Mouse (Mus musculus) forebrain, embryonic 14.5 days (tissue): ENCODE data around the gene Sigirr. TPM values are rescaled to one million over a fixed set of nuclear protein-coding genes. Genes with fewer than 3 reads are reported as not detected.
A peak's percentile ranks its signal among the peaks of the same experiment; 100 is the strongest.

Experiments used
- ATAC-seq: fragments of 200-750 bp; cut with Nextera tagmentation; 2 replicates; pipeline ENCODE4 v1.8.0; 2017; ENCODE audit warnings: mild to moderate bottlenecking, moderate library complexity
- DNase-seq: peaks from one replicate; pipeline ENCODE4 v3.0.0-alpha.2; 2015; ENCODE audit warnings: low spot score
- H3K27ac ChIP-seq: fragments of 300-500 bp; sonication (generic); 2 replicates; pipeline ENCODE4 v1.5.1; 2014; ENCODE audit warnings: low read depth, mild to moderate bottlenecking, control low read depth, low read length, moderate library complexity
- H3K27me3 ChIP-seq: fragments of 300-500 bp; sonication (generic); replicated peaks from 2 replicates; pipeline ENCODE4 v1.6.1; 2014; ENCODE audit warnings: low read length, control low read depth, mixed read lengths; ENCODE audit not compliant: control insufficient read depth, insufficient read depth
- H3K36me3 ChIP-seq: fragments of 300-500 bp; sonication (generic); 2 replicates; pipeline ENCODE4 v1.6.1; 2014; ENCODE audit warnings: low read length, control low read depth; ENCODE audit not compliant: control insufficient read depth, insufficient read depth
- H3K4me1 ChIP-seq: fragments of 300-500 bp; sonication (generic); 2 replicates; pipeline ENCODE4 v1.6.1; 2014; ENCODE audit warnings: antibody characterized with exemption, low read length, control low read depth; ENCODE audit not compliant: control insufficient read depth, insufficient read depth
- H3K4me2 ChIP-seq: fragments of 300-500 bp; sonication (generic); 2 replicates; pipeline ENCODE4 v1.6.1; 2014; ENCODE audit warnings: mild to moderate bottlenecking, control low read depth, low read length
- H3K4me3 ChIP-seq: fragments of 300-500 bp; sonication (generic); 2 replicates; pipeline ENCODE4 v1.5.1; 2014; ENCODE audit warnings: low read depth, low read length, control low read depth
- H3K9ac ChIP-seq: fragments of 300-500 bp; sonication (generic); 2 replicates; pipeline ENCODE4 v1.6.1; 2014; ENCODE audit warnings: mild to moderate bottlenecking, low read length, control low read depth, moderate library complexity
- H3K9me3 ChIP-seq: fragments of 300-500 bp; sonication (generic); replicated peaks from 2 replicates; pipeline ENCODE4 v1.6.1; 2016; ENCODE audit warnings: low read length, control low read depth, mixed read lengths; ENCODE audit not compliant: control insufficient read depth
- WGBS: fragments of 180-500 bp; shearing (Covaris S2); extraction: QIAGEN DNeasy Blood & Tissue Kit; methylation state at CpG from one replicate; pipeline ENCODE4 v1.1.7; 2014; 5-methylcytosine and 5-hydroxymethylcytosine counted together
- polyA plus RNA-seq: library from polyadenylated mRNA; unstranded; fragments of >200 nt; fragmentation: Nextera tagmentation; extraction: Ambion mirVana; gene quantifications from 2 replicates; pipeline ENCODE4 v1.2.1, GENCODE M21; 2014

Gene Sigirr
- polyA plus RNA-seq, 1 experiment from 2014 or later = 2.5 TPM

DNA sequence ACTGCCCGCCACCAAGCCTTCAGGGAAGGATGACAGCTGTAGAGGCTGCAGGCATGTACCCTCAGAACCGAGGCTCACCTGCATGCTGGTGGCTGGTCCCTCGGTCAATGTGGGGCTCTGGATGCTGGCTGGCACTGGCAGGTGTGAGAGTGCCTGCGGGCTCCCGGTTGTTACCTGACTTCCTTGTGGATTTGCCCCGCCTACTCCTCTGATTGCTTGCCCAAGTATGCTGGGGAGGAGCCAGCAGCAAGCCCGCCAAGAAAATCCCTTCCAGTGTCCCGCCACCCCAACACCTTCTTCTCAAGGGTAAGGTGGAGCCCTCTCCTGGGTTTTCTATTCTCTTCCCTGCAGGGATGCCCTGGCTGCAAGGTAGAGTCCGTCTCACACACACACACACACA is 17.3 kb upstream of the Sigirr start, which contains the start of gene Ano9:
Gene Ano9, minus strand, starts transcription at position 171 of the 400 bp plus-strand sequence.
- DNase-seq = no peak
- H3K4me2 ChIP-seq = no peak within 1 kb of the TSS
- H3K9me3 ChIP-seq = no peaks in the 10 kb centered on the region
- no peaks in the 10 kb centered on the region for H3K4me1 ChIP-seq
- no peak within 1 kb of the TSS for H3K4me3 ChIP-seq
- H3K36me3 ChIP-seq = no peaks in the 10 kb centered on the region
- 16% methylated on average over 9 of the region's 9 CpGs for WGBS
- H3K27me3 ChIP-seq = no peaks in the 10 kb centered on the region
- ATAC-seq = no peak
- no peak within 1 kb of the TSS for H3K27ac ChIP-seq
- no peak within 1 kb of the TSS for H3K9ac ChIP-seq

GRCm38 (mm10) chr7:141115874-141116273 is 15.5 kb upstream of the Sigirr start:
- ATAC-seq = no peak
- no peak overlapping the region for H3K9ac ChIP-seq
- no peaks in the 10 kb centered on the region for H3K27me3 ChIP-seq
- WGBS = 88% methylated on average over 9 of the region's 9 CpGs
- no peak overlapping the region for H3K27ac ChIP-seq
- no peak for DNase-seq
- no peak overlapping the region for H3K4me2 ChIP-seq
- no peaks in the 10 kb centered on the region for H3K9me3 ChIP-seq
- no peaks in the 10 kb centered on the region for H3K4me1 ChIP-seq
- no peaks in the 10 kb centered on the region for H3K36me3 ChIP-seq
- H3K4me3 ChIP-seq = no peak overlapping the region

DNA sequence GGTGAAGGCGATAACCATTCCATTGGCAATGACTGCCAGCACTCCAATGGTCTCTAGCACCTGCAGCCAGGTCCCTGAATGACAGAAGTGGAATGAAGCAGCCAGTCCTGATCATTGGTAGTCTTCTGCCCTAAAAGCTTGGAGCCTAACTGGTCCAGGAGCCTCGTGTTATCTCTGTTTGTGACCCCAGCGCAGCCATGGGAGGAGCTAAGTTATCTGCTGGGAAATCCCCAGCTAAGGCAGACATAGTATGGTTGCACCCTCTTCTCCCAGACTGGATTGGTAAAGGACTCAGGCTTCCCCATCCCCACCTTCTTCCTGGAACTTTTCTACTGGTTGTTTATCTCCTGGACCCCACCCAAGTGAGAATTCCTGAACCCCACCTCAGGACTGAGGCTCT is 2.8 kb upstream of the Sigirr start:
- no peaks in the 10 kb centered on the region for H3K9me3 ChIP-seq
- H3K36me3 ChIP-seq = no peaks in the 10 kb centered on the region
- ATAC-seq (no peak), DNase-seq (no peak)
- peaks cover 2% of the 10 kb centered on the region; the same call in 1 of the 2 replicates for H3K4me1 ChIP-seq
- H3K27me3 ChIP-seq = peaks cover 28% of the 10 kb centered on the region
- no peak overlapping the region for H3K9ac ChIP-seq
- H3K4me2 ChIP-seq = no peak overlapping the region
- no peak overlapping the region for H3K27ac ChIP-seq
- H3K4me3 ChIP-seq = no peak overlapping the region
- WGBS = 82% methylated on average over 3 of the region's 3 CpGs

- Histone ChIP-seq H3K27ac (no peak overlapping the region), H3K9ac (no peak overlapping the region), H3K4me3 (no peak overlapping the region), H3K9me3 (no peaks in the 10 kb centered on the region), H3K27me3 (peaks cover 28% of the 10 kb centered on the region), H3K4me2 (no peak overlapping the region), H3K36me3 (no peaks in the 10 kb centered on the region), H3K4me1 (peaks cover 2% of the 10 kb centered on the region; the same call in 1 of the 2 replicates)
- ATAC-seq (no peak), DNase-seq (no peak)
- WGBS = 89% methylated on average over 5 of the region's 5 CpGs
Measured at GRCm38 (mm10) chr7:141097177-141097576, 3.2 kb downstream of the Sigirr start.

GRCm38 (mm10) chr7:141096649-141097056 is 3.7 kb downstream of the Sigirr start:
- Histone ChIP-seq H3K9me3 (no peaks in the 10 kb centered on the region), H3K27ac (no peak overlapping the region), H3K4me3 (no peak overlapping the region), H3K4me1 (peaks cover 2% of the 10 kb centered on the region; the same call in 1 of the 2 replicates), H3K36me3 (no peaks in the 10 kb centered on the region), H3K27me3 (peaks cover 23% of the 10 kb centered on the region), H3K4me2 (no peak overlapping the region), H3K9ac (no peak overlapping the region)
- ATAC-seq (no peak), DNase-seq (no peak)
- 43% methylated on average over 6 of the region's 6 CpGs for WGBS

- H3K27me3 ChIP-seq = peaks cover 19% of the 10 kb centered on the region
- 72% methylated on average over 6 of the region's 6 CpGs for WGBS
- peaks cover 2% of the 10 kb centered on the region; the same call in 1 of the 2 replicates for H3K4me1 ChIP-seq
- H3K4me3 ChIP-seq = no peak overlapping the region
- H3K9me3 ChIP-seq = no peaks in the 10 kb centered on the region
- no peaks in the 10 kb centered on the region for H3K36me3 ChIP-seq
- DNase-seq (no peak), ATAC-seq (no peak)
- H3K4me2 ChIP-seq = no peak overlapping the region
- no peak overlapping the region for H3K9ac ChIP-seq
- H3K27ac ChIP-seq = no peak overlapping the region
Measured at GRCm38 (mm10) chr7:141096021-141096420, 4.4 kb downstream of the Sigirr start.

DNA sequence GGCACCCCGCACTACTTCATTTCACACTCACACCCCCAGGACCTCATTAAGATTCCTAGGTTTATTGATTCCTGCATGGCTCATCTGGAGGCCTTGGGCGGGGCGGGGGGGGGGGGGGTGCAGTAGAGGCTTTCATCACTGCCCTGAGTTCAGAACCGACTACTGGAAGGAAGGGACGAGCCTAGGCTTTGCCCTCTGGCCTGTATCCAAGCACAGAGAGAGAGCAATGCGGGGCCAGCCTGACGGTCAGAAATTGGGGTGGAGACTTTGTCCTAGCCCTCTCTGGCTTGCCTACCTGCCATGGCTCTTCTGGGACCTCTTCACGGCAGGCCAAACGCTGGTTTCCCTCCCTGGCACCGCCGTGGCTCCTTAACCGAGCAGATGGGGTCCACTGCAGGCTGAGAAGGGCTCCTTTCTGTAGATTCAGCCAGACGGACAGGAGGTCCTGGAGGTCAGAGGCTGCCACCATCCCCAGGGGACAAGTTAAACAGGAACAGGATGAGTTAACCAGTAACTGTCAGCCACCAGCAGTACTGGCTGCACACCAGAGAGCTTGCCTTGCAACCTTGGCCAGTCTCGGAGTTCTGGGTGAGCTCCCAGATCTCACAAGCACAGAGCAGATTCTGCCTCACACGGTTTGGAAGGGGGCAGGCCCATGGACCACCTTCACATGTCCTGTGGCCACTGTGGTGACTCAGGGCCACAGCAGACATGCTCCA is 5.7 kb downstream of the Sigirr start:
- no peak overlapping the region for H3K4me2 ChIP-seq
- H3K27me3 ChIP-seq = peaks cover 6% of the 10 kb centered on the region
- H3K9me3 ChIP-seq = no peaks in the 10 kb centered on the region
- H3K4me3 ChIP-seq = no peak overlapping the region
- ATAC-seq = no peak
- DNase-seq = no peak
- no peaks in the 10 kb centered on the region for H3K36me3 ChIP-seq
- no peaks in the 10 kb centered on the region for H3K4me1 ChIP-seq
- no peak overlapping the region for H3K27ac ChIP-seq
- WGBS = 76% methylated on average over 15 of the region's 15 CpGs
- H3K9ac ChIP-seq = no peak overlapping the region

GRCm38 (mm10) chr7:141093950-141094349 is 6.4 kb downstream of the Sigirr start:
- 93% methylated on average over 6 of the region's 6 CpGs for WGBS
- DNase-seq (no peak), ATAC-seq (no peak)
- Histone ChIP-seq H3K4me2 (no peak overlapping the region), H3K9me3 (no peaks in the 10 kb centered on the region), H3K4me1 (no peaks in the 10 kb centered on the region), H3K27me3 (peaks cover 2% of the 10 kb centered on the region), H3K4me3 (no peak overlapping the region), H3K27ac (no peak overlapping the region), H3K9ac (no peak overlapping the region), H3K36me3 (no peaks in the 10 kb centered on the region)

- Histone ChIP-seq H3K27me3 (peaks cover 16% of the 10 kb centered on the region), H3K9me3 (no peaks in the 10 kb centered on the region), H3K4me1 (no peaks in the 10 kb centered on the region), H3K4me2 (peak overlapping the region; percentile 41), H3K9ac (no peak overlapping the region; the same call in 1 of the 2 replicates), H3K36me3 (no peaks in the 10 kb centered on the region), H3K4me3 (peak overlapping the region; percentile 4; the same call in 1 of the 2 replicates), H3K27ac (no peak overlapping the region)
- ATAC-seq (peak; percentile 83), DNase-seq (peak; percentile 65)
- 6% methylated on average over 37 of the region's 37 CpGs for WGBS
Measured at GRCm38 (mm10) chr7:141092051-141092735, 8.2 kb downstream of the Sigirr start.
